Mouse (Mus musculus): Measurements from ENCODE around the gene Rrnad1. TPM values are rescaled to one million over a fixed set of nuclear protein-coding genes. Genes with fewer than 3 reads are reported as not detected.

Rrnad1 gene
- polyA plus RNA-seq, 1 experiment from 2014 or later = 6.1 TPM

GRCm38 (mm10) chr3:87913891-87914290, 16.6 kb downstream of the Rrnad1 start:
- 96% methylated on average over 10 of the region's 10 CpGs for WGBS

GRCm38 (mm10) chr3:87913491-87913890, 17.0 kb downstream of the Rrnad1 start:
- no peak overlapping the region for H3K4me3 ChIP-seq (ENCODE audit: low read depth, low read length)
- TF ChIP-seq CTCF (IDR thresholded peaks at IDR 0.05; ENCODE audit: low read depth) = no peak
- peaks cover 7% of the 10 kb centered on the region for H3K4me1 ChIP-seq (replicated peaks; ENCODE audit: control insufficient read depth, insufficient read depth, low read length)
- WGBS = 88% methylated on average over 7 of the region's 7 CpGs
- no peaks in the 10 kb centered on the region for H3K9me3 ChIP-seq (ENCODE audit: control insufficient read depth)
- no peak overlapping the region for H3K9ac ChIP-seq (ENCODE audit: low read depth, low read length)
- H3K27ac ChIP-seq (ENCODE audit: low read depth, low read length) = no peak overlapping the region
- no peaks in the 10 kb centered on the region for H3K27me3 ChIP-seq (replicated peaks; ENCODE audit: control insufficient read depth, insufficient read depth, low read length)
- no peak for ATAC-seq
- peaks cover 42% of the 10 kb centered on the region for H3K36me3 ChIP-seq (ENCODE audit: control insufficient read depth, insufficient read depth)
- no peak overlapping the region for H3K4me2 ChIP-seq (replicated peaks; ENCODE audit: low read depth)

More at GRCm38 (mm10) chr3:87913891-87914290, 16.6 kb downstream of the Rrnad1 start:
- TF ChIP-seq CTCF (IDR thresholded peaks at IDR 0.05; ENCODE audit: low read depth) = no peak
- Histone ChIP-seq H3K36me3 (ENCODE audit: control insufficient read depth, insufficient read depth) (peaks cover 42% of the 10 kb centered on the region), H3K27me3 (replicated peaks; ENCODE audit: control insufficient read depth, insufficient read depth, low read length) (no peaks in the 10 kb centered on the region), H3K4me3 (ENCODE audit: low read depth, low read length) (no peak overlapping the region), H3K9ac (ENCODE audit: low read depth, low read length) (no peak overlapping the region), H3K27ac (ENCODE audit: low read depth, low read length) (no peak overlapping the region), H3K4me1 (replicated peaks; ENCODE audit: control insufficient read depth, insufficient read depth, low read length) (peaks cover 5% of the 10 kb centered on the region), H3K4me2 (replicated peaks; ENCODE audit: low read depth) (no peak overlapping the region), H3K9me3 (ENCODE audit: control insufficient read depth) (no peaks in the 10 kb centered on the region)
- ATAC-seq = no peak

GRCm38 (mm10) chr3:87910573-87911141, 19.9 kb downstream of the Rrnad1 start:
- Histone ChIP-seq H3K4me2 (replicated peaks; ENCODE audit: low read depth) (peak overlapping the region; percentile 64), H3K36me3 (ENCODE audit: control insufficient read depth, insufficient read depth) (peaks cover 29% of the 10 kb centered on the region), H3K27me3 (replicated peaks; ENCODE audit: control insufficient read depth, insufficient read depth, low read length) (no peaks in the 10 kb centered on the region), H3K4me1 (replicated peaks; ENCODE audit: control insufficient read depth, insufficient read depth, low read length) (peaks cover 13% of the 10 kb centered on the region), H3K9ac (ENCODE audit: low read depth, low read length) (0 out of 2 replicates have a peak overlapping the region, but pooled peaks have one; percentile 5), H3K9me3 (ENCODE audit: control insufficient read depth) (no peaks in the 10 kb centered on the region), H3K27ac (ENCODE audit: low read depth, low read length) (peak overlapping the region; percentile 81), H3K4me3 (ENCODE audit: low read depth, low read length) (peak overlapping the region; percentile 34)
- ATAC-seq = peak; percentile 64
- TF ChIP-seq CTCF (IDR thresholded peaks at IDR 0.05; ENCODE audit: low read depth) = no peak
- 7% methylated on average over 12 of the region's 12 CpGs for WGBS

- TF ChIP-seq CTCF (IDR thresholded peaks at IDR 0.05; ENCODE audit: low read depth) = no peak
- Histone ChIP-seq H3K27me3 (replicated peaks; ENCODE audit: control insufficient read depth, insufficient read depth, low read length) (no peaks in the 10 kb centered on the region), H3K36me3 (ENCODE audit: control insufficient read depth, insufficient read depth) (peaks cover 21% of the 10 kb centered on the region), H3K4me2 (replicated peaks; ENCODE audit: low read depth) (peak overlapping the region; percentile 64), H3K9me3 (ENCODE audit: control insufficient read depth) (no peaks in the 10 kb centered on the region), H3K27ac (ENCODE audit: low read depth, low read length) (peak overlapping the region; percentile 81), H3K9ac (ENCODE audit: low read depth, low read length) (0 out of 2 replicates have a peak overlapping the region, but pooled peaks have one; percentile 5), H3K4me3 (ENCODE audit: low read depth, low read length) (peak overlapping the region; percentile 34; the same call in 1 of the 2 replicates), H3K4me1 (replicated peaks; ENCODE audit: control insufficient read depth, insufficient read depth, low read length) (peaks cover 13% of the 10 kb centered on the region)
- WGBS = 5% methylated on average over 4 of the region's 4 CpGs
- ATAC-seq = no peak
Measured at GRCm38 (mm10) chr3:87909874-87910273, 20.6 kb downstream of the Rrnad1 start.

- H3K27me3 ChIP-seq (replicated peaks; ENCODE audit: control insufficient read depth, insufficient read depth, low read length) = no peaks in the 10 kb centered on the region
- peak overlapping the region; percentile 81 for H3K27ac ChIP-seq (ENCODE audit: low read depth, low read length)
- peak overlapping the region; percentile 64; the same call in 1 of the 2 replicates for H3K4me2 ChIP-seq (replicated peaks; ENCODE audit: low read depth)
- H3K9ac ChIP-seq (ENCODE audit: low read depth, low read length) = no peak overlapping the region
- H3K4me1 ChIP-seq (replicated peaks; ENCODE audit: control insufficient read depth, insufficient read depth, low read length) = peaks cover 13% of the 10 kb centered on the region
- peaks cover 16% of the 10 kb centered on the region for H3K36me3 ChIP-seq (ENCODE audit: control insufficient read depth, insufficient read depth)
- no peaks in the 10 kb centered on the region for H3K9me3 ChIP-seq (ENCODE audit: control insufficient read depth)
- TF ChIP-seq CTCF (IDR thresholded peaks at IDR 0.05; ENCODE audit: low read depth) = no peak
- 86% methylated on average over 2 of the region's 2 CpGs for WGBS
- no peak overlapping the region for H3K4me3 ChIP-seq (ENCODE audit: low read depth, low read length)
- ATAC-seq = no peak
Measured at GRCm38 (mm10) chr3:87909381-87909780, 21.1 kb downstream of the Rrnad1 start.

GRCm38 (mm10) chr3:87907906-87908305, 22.6 kb downstream of the Rrnad1 start:
- ATAC-seq = no peak
- Histone ChIP-seq H3K4me3 (ENCODE audit: low read depth, low read length) (peak overlapping the region; percentile 80), H3K9ac (ENCODE audit: low read depth, low read length) (peak overlapping the region; percentile 89), H3K27ac (ENCODE audit: low read depth, low read length) (peak overlapping the region; percentile 86), H3K4me1 (replicated peaks; ENCODE audit: control insufficient read depth, insufficient read depth, low read length) (peaks cover 13% of the 10 kb centered on the region), H3K9me3 (ENCODE audit: control insufficient read depth) (no peaks in the 10 kb centered on the region), H3K36me3 (ENCODE audit: control insufficient read depth, insufficient read depth) (peaks cover 2% of the 10 kb centered on the region; the same call in 1 of the 2 replicates), H3K27me3 (replicated peaks; ENCODE audit: control insufficient read depth, insufficient read depth, low read length) (no peaks in the 10 kb centered on the region), H3K4me2 (replicated peaks; ENCODE audit: low read depth) (peak overlapping the region; percentile 70)
- 0% methylated on average over 1 of the region's 1 CpGs for WGBS
- no peak for TF ChIP-seq CTCF (IDR thresholded peaks at IDR 0.05; ENCODE audit: low read depth)

All from intestine, postnatal 0 days (tissue).